Mouse (Mus musculus): ENCODE measurements around the gene Olfr115. TPM values are rescaled to one million over a fixed set of nuclear protein-coding genes. Genes with fewer than 3 reads are reported as not detected.

The Olfr115 gene
- polyA plus RNA-seq (2016; fragmentation: Nextera tagmentation; extraction: Ambion mirVana) = not detected in 2 replicates

- no peak within 1 kb of the TSS for H3K27ac ChIP-seq
- WGBS = 75% methylated on average over 2 of the region's 2 CpGs
- H3K4me1 ChIP-seq = no peaks in the 10 kb centered on the region
- no peak within 1 kb of the TSS for H3K4me3 ChIP-seq
- no peaks in the 10 kb centered on the region for H3K9me3 ChIP-seq (replicated peaks)
- no peaks in the 10 kb centered on the region for H3K27me3 ChIP-seq (ENCODE audit: low read depth, poor library complexity, severe bottlenecking)
- DNase-seq (ENCODE audit: low spot score) = no peak
- H3K36me3 ChIP-seq = no peaks in the 10 kb centered on the region
Observed at GRCm38 (mm10) chr17:37627009-37627408, at the start of gene Olfr115, which contains the start of gene Olfr116. Gene Olfr115 (minus strand): TSS chr17:37627109. Gene Olfr116 (minus strand): TSS chr17:37627199.

- Histone ChIP-seq H3K4me1 (no peaks in the 10 kb centered on the region), H3K4me3 (no peak within 1 kb of the TSS), H3K27ac (no peak within 1 kb of the TSS), H3K27me3 (ENCODE audit: low read depth, poor library complexity, severe bottlenecking) (no peaks in the 10 kb centered on the region), H3K36me3 (no peaks in the 10 kb centered on the region), H3K9me3 (replicated peaks) (no peaks in the 10 kb centered on the region)
- WGBS = 71% methylated on average over 2 of the region's 2 CpGs
- no peak for DNase-seq (ENCODE audit: low spot score)
Observed at GRCm38 (mm10) chr17:37666688-37667087, 39.8 kb upstream of the Olfr115 start, which contains the start of gene Olfr118. Gene Olfr118 (plus strand): TSS chr17:37666988.

- H3K4me3 ChIP-seq = no peak within 1 kb of the TSS
- WGBS = 78% methylated on average over 1 of the region's 1 CpGs
Observed at GRCm38 (mm10) chr17:37663682-37664081, 36.8 kb upstream of the Olfr115 start, which contains the start of gene Olfr117. Gene Olfr117 (minus strand): TSS chr17:37663782.

DNA sequence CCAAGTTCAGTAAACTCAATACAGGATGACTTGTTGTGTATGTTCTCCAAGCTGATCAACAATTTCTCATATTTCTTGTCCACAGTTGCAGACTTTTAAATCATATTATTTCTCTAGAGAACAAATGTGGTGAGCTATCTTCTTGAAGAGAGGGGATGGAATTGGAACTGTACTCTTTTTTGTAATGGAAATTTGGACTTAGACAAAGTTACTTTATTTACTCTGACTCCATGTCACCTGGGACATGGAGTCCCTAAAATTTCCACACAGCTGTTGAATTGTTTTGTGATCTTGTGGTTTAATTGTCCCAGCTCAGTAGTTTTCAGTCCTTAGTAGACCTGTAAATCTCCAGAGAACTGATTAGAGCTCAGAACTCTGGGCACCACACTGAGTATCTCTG lies 34.3 kb downstream of the Olfr115 start, which contains the start of gene Olfr114:
TSS of gene Olfr114 (minus strand) at position 101 of the 400 bp plus-strand sequence.
- Histone ChIP-seq H3K27me3 (ENCODE audit: low read depth, poor library complexity, severe bottlenecking) (no peaks in the 10 kb centered on the region), H3K9me3 (replicated peaks) (no peaks in the 10 kb centered on the region), H3K4me1 (no peaks in the 10 kb centered on the region), H3K36me3 (no peaks in the 10 kb centered on the region), H3K4me3 (no peak within 1 kb of the TSS), H3K27ac (no peak within 1 kb of the TSS)
- DNase-seq (ENCODE audit: low spot score) = no peak

More at GRCm38 (mm10) chr17:37663682-37664081, 36.8 kb upstream of the Olfr115 start, which contains the start of gene Olfr117:
- Histone ChIP-seq H3K4me1 (no peaks in the 10 kb centered on the region), H3K36me3 (no peaks in the 10 kb centered on the region), H3K27ac (no peak within 1 kb of the TSS), H3K9me3 (replicated peaks) (no peaks in the 10 kb centered on the region), H3K27me3 (ENCODE audit: low read depth, poor library complexity, severe bottlenecking) (no peaks in the 10 kb centered on the region)
- no peak for DNase-seq (ENCODE audit: low spot score)

GRCm38 (mm10) chr17:37577563-37577962 lies 49.3 kb downstream of the Olfr115 start, which contains the start of gene Olfr113:
Gene Olfr113 (minus strand): TSS chr17:37577663.
- H3K9me3 ChIP-seq (replicated peaks) = no peaks in the 10 kb centered on the region
- no peak within 1 kb of the TSS for H3K4me3 ChIP-seq
- H3K27ac ChIP-seq = no peak within 1 kb of the TSS
- H3K27me3 ChIP-seq (ENCODE audit: low read depth, poor library complexity, severe bottlenecking) = no peaks in the 10 kb centered on the region
- no peaks in the 10 kb centered on the region for H3K36me3 ChIP-seq
- no peaks in the 10 kb centered on the region for H3K4me1 ChIP-seq
- DNase-seq (ENCODE audit: low spot score) = no peak

DNA sequence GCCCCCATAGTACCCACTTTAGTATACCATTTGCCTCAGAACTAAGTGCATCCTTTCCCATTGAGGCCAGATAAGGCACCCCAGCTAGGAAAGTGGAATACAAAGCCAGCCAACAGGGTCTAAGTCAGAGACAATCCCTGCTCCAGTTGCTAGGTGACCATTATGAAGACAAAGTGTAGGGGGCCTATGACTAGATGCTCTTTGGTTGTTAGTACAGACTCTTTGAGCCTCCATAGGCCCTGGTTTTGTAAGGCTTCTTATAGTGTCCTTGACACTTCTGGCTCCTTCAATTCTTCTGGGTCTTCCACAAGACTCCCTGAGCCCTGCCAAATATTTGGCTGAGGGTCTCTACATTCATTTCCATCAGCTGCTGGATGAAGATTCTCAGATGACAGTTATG lies 57.6 kb downstream of the Olfr115 start, which contains the start of gene Olfr112:
TSS of gene Olfr112 (minus strand) at position 101 of the 400 bp plus-strand sequence.
- H3K4me3 ChIP-seq = no peak within 1 kb of the TSS
- no peak for DNase-seq (ENCODE audit: low spot score)
- no peaks in the 10 kb centered on the region for H3K27me3 ChIP-seq (ENCODE audit: low read depth, poor library complexity, severe bottlenecking)
- H3K27ac ChIP-seq = no peak within 1 kb of the TSS
- no peaks in the 10 kb centered on the region for H3K4me1 ChIP-seq
- no peaks in the 10 kb centered on the region for H3K36me3 ChIP-seq
- H3K9me3 ChIP-seq (replicated peaks) = no peaks in the 10 kb centered on the region

Other genes with a start within 250 kb of the Olfr115 start
- gene Olfr105-ps, start 248.1 kb downstream of the Olfr115 start, polyA plus RNA-seq (2016; fragmentation: Nextera tagmentation; extraction: Ambion mirVana) = not detected in 2 replicates
- gene Olfr106-ps, start 236.7 kb downstream of the Olfr115 start, polyA plus RNA-seq (2016; fragmentation: Nextera tagmentation; extraction: Ambion mirVana) = not detected in 2 replicates
- gene Olfr107, start 227.9 kb downstream of the Olfr115 start, polyA plus RNA-seq (2016; fragmentation: Nextera tagmentation; extraction: Ambion mirVana) = not detected in 2 replicates
- not detected in 2 replicates for gene Olfr108, start 181.6 kb downstream of the Olfr115 start, polyA plus RNA-seq (2016; fragmentation: Nextera tagmentation; extraction: Ambion mirVana)
- not detected in 2 replicates for gene Olfr109, start 168.2 kb downstream of the Olfr115 start, polyA plus RNA-seq (2016; fragmentation: Nextera tagmentation; extraction: Ambion mirVana)
- not detected in 2 replicates for gene H2-M2, start 143.6 kb downstream of the Olfr115 start, polyA plus RNA-seq (2016; fragmentation: Nextera tagmentation; extraction: Ambion mirVana)
- not detected in 2 replicates for gene Olfr110, start 134.6 kb downstream of the Olfr115 start, polyA plus RNA-seq (2016; fragmentation: Nextera tagmentation; extraction: Ambion mirVana)
- gene Olfr111, start 119.1 kb downstream of the Olfr115 start, polyA plus RNA-seq (2016; fragmentation: Nextera tagmentation; extraction: Ambion mirVana) = not detected in 2 replicates
- not detected in 2 replicates for gene Olfr112, start 57.7 kb downstream of the Olfr115 start, polyA plus RNA-seq (2016; fragmentation: Nextera tagmentation; extraction: Ambion mirVana)
- gene Olfr113, start 49.4 kb downstream of the Olfr115 start, polyA plus RNA-seq (2016; fragmentation: Nextera tagmentation; extraction: Ambion mirVana) = not detected in 2 replicates
- gene Olfr114, start 34.4 kb downstream of the Olfr115 start, polyA plus RNA-seq (2016; fragmentation: Nextera tagmentation; extraction: Ambion mirVana) = not detected in 2 replicates
- not detected in 2 replicates for gene Olfr116, start 90 bp upstream of the Olfr115 start, polyA plus RNA-seq (2016; fragmentation: Nextera tagmentation; extraction: Ambion mirVana)
- gene Olfr117, start 36.7 kb upstream of the Olfr115 start, polyA plus RNA-seq (2016; fragmentation: Nextera tagmentation; extraction: Ambion mirVana) = not detected in 2 replicates
- gene Olfr118, start 39.9 kb upstream of the Olfr115 start, polyA plus RNA-seq (2016; fragmentation: Nextera tagmentation; extraction: Ambion mirVana) = not detected in 2 replicates
- not detected in 2 replicates for gene Olfr119, start 69.5 kb upstream of the Olfr115 start, polyA plus RNA-seq (2016; fragmentation: Nextera tagmentation; extraction: Ambion mirVana)
- gene Olfr120, start 94.7 kb upstream of the Olfr115 start, polyA plus RNA-seq (2016; fragmentation: Nextera tagmentation; extraction: Ambion mirVana) = not detected in 2 replicates
- not detected in 2 replicates for gene Olfr121, start 121.7 kb upstream of the Olfr115 start, polyA plus RNA-seq (2016; fragmentation: Nextera tagmentation; extraction: Ambion mirVana)
- gene Olfr122, start 141.5 kb upstream of the Olfr115 start, polyA plus RNA-seq (2016; fragmentation: Nextera tagmentation; extraction: Ambion mirVana) = not detected in 2 replicates
- not detected in 2 replicates for gene Olfr123, start 166.4 kb upstream of the Olfr115 start, polyA plus RNA-seq (2016; fragmentation: Nextera tagmentation; extraction: Ambion mirVana)
- not detected in 2 replicates for gene Olfr124, start 172.8 kb upstream of the Olfr115 start, polyA plus RNA-seq (2016; fragmentation: Nextera tagmentation; extraction: Ambion mirVana)
- not detected in 2 replicates for gene Olfr125, start 205.8 kb upstream of the Olfr115 start, polyA plus RNA-seq (2016; fragmentation: Nextera tagmentation; extraction: Ambion mirVana)
- gene Olfr126, start 220.4 kb upstream of the Olfr115 start, polyA plus RNA-seq (2016; fragmentation: Nextera tagmentation; extraction: Ambion mirVana) = not detected in 2 replicates